Mouse (Mus musculus): Measurements from ENCODE around the gene Slc25a11.

Gene Slc25a11

DNA sequence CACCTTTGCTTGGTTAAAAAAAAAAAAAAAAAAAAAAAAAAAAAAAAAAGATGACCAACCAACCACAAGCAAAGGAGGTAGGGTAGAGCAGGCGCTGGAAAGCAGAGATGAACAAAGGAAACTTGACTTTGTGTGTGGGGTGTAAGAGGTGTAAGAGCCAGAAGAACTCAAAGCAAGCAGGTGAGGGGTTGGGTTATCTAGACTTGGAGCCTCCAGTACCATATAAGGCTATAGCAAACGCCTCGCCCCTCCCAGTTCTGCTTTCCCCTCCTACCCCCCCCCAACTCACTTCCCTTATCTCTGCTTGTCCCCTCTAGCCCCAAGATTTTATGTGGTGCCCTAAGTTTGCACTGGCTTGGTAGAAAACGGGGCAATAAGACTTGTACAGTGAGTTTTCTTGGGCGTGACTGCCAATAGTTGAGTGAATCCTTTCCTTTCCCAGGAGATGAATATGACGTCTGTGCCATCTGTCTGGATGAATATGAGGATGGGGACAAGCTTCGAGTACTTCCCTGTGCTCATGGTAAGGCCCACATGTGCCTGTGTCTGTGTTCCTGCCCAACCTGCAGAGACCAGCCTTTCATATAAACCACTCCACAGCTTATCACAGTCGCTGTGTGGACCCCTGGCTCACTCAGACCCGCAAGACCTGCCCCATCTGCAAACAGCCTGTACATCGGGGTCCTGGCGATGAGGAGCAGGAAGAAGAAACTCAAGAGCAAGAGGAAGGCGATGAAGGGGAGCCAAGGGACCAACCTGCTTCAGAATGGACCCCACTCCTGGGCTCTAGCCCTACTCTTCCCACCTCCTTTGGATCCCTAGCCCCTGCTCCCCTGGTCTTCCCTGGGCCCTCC lies 3.3 kb upstream of the Slc25a11 start:
- no peak for DNase-seq (ENCODE audit: low spot score)

DNA sequence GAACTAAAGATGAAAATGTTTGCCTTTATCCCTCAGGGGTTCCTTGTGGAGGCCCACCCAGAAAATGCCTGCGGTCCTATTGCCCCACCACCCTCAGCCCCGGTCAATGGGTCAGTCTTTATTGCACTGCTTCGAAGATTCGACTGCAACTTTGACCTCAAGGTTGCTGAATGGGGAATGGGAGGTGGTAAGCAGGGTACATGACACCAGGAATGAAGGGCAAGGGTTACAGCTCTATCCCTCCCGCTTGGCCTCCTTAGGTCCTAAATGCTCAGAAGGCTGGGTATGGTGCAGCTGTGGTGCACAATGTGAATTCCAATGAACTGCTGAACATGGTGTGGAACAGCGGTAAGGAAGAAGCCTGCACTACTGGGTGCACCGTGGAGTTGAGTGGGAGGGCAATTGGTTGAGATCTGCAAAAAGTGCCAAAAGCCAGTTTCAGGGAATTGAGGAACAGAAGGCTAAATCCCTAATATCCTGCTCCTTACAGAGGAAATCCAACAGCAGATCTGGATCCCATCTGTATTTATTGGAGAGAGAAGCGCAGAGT lies 2.0 kb upstream of the Slc25a11 start:
- DNase-seq (ENCODE audit: low spot score): no peak

DNA sequence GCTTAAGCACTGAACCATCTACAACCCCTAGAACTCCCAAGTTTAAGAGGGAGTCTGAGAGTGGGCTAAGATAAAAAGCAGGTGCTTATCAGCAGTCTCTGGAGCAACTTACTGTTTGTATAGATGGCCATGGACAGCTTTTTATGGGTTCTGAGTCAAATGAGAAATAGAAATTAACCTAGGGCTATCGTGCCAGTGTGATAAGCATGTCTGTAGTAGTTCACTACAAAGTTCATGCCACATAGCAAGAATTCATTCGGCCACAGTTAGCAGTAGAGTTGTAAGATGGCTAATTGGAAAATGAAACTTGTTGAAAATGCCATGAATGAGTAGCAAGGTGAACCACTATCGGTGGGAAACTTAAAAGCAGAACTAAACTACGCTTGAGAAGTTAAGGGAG lies 1.2 kb upstream of the Slc25a11 start:
- no peak for DNase-seq (ENCODE audit: low spot score)

DNA sequence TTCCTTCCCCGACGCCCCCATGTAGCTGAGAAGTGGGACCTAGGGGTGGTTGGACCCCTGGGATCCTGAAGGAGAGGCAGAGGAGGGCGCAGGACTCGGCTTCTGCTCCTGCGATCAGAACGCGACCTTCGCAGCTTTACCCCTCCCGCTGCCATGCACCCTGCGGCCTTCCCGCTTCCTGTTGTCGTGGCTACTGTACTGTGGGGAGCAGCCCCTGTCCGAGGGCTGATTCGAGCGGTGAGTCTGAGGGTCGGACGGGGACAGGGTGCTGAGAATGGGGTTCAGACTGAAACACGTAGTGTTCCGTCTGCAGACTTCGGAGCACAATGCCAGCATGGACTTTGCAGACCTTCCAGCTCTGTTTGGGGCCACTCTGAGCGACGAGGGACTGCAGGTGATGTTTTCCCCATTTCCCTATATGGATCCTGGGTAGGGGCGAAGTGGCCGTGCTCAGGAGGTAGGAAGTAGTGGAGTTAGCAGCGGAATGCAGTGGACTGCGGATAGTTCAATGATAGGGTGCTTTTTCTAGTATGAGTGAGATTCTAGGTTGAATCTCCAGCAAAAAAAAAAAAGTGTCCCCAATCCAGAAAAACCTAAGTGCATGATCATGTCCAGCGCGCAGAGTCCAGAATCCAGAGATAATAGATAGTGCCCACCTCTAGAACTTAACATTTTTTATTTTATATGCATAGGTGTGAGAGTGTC lies 589 bp upstream of the Slc25a11 start:
- no peak for DNase-seq (ENCODE audit: low spot score)

DNA sequence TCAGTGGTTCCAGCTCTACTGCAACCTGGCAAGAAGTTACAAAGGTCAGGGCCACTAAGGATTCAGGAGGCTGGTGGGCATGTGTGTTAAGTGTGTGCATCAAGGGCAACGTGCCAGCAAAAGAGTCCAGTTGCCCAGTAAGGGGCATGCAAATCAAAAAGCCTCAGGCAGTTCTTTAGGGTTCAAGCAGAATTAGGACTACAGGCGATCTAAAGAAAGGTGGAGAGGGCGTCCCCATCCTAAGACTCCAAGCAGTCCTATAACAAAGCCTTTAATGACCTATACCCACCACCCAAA lies 1.1 kb downstream of the Slc25a11 start:
- DNase-seq (ENCODE audit: low spot score): no peak

DNA sequence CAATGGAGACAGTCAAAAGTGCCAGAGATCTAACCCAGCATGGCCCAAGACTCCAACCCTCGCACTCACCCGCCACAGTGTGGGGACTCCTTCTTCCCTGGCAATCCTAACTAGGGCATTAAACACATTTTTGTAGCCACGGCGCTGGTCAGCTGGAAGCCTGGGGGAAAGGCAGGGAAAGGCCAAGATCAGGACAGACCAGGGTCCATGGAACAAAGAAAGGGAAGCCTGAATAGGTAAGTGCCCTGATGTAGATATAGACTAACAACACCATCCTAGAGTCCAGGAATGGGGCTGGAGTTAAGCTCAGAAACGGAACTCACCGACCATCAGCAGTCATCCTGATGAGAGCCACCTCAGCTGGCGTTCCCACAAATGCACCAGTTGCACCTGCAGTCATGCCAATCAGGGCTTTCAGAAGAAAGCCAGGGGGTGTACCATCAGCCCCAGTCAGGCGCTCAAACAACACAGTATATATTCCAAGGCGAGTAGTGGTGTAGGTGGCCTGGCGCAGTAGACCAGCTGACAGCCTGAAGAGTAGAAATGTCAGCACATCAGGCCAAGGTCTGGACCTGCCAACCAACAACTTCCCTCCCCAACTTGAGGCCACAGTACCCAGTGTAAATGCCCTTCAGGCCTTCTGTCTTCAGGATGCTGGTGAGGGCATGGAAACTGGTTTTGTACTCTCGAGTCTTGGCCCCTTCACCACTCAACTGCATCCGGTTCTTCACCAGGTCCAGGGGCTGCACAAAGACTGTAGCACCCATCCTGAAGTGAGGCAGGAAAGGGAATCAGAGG lies 1.6 kb downstream of the Slc25a11 start:
- DNase-seq (ENCODE audit: low spot score): no peak

DNA sequence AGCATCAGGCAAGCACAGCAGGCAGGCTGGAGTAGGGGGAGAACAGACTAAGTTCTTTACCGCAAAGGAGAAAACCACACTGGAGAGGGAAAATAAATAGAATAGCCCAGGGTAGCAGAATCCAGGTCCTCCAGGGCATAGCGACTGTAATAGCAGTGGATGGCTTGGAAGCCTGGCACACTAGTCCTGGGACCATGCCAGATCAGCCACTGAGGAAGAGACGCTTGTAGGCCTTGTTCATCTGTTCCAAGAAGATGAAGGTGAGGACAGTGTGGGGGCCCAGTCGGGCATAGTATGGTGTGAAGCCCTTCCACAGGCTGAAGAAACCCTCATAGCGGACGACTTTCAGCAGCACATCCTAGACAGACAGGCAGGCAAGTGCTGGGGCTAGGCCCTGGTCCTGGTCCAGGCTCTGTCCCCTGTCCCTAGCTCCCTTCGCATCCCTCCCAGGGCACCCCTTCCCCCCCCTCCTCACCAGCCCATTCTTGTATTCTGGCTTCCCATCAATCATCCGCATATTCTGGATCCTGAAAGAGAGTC lies 2.6 kb downstream of the Slc25a11 start:
- DNase-seq (ENCODE audit: low spot score): no peak

DNA sequence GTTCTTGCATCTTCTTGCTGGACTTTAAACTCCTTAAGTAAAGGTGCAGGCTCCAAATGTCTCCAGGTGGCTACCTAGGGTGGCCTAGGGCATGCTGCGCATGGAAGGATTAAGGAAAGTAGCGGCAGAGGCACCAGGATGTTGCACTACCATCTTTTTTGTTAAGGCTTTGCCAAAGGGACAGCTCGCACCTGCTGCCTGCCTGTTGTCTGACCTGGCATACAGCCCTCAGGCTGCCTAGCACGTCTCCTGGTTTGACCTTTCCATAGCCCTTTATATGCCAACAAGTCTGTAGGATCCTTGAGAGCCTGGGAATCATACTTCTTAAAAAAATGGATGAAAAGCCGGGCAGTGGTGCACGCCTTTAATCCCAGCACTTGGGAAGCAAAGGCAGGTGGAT lies 4.2 kb downstream of the Slc25a11 start:
- no peak for DNase-seq (ENCODE audit: low spot score)

DNA sequence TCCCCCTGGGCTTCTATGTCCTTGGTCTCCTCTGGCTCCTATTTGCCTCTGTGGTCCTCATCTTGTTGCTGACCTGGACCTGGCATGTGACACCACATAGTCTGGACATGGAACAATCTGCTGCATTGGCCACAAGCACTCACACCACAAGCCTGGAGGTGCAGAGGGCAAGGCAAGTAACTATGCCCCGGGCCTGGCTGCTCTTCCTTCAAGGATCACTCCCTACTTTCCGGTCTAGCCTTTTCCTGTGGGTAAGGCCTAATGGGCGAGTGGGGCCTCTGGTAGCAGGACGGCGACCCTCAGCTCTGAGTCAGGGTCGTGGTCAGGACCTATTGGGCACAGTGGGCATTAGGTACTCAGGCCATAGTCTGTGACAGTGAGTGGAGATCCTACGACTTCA lies 6.0 kb downstream of the Slc25a11 start:
- no peak for DNase-seq (ENCODE audit: low spot score)

DNA sequence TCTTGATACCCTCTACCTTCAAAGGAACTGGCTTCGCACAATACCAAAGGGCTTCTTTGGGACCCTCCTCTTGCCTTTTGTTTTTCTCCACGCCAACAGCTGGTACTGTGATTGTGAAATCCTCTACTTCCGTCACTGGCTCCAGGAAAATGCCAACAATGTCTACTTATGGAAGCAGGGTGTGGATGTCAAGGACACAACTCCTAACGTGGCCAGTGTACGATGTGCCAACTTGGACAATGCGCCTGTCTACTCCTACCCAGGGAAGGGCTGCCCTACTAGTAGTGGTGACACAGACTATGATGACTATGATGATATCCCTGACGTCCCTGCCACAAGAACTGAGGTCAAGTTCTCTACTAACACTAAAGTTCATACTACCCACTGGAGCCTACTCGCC lies 7.3 kb downstream of the Slc25a11 start:
- no peak for DNase-seq (ENCODE audit: low spot score)

DNA sequence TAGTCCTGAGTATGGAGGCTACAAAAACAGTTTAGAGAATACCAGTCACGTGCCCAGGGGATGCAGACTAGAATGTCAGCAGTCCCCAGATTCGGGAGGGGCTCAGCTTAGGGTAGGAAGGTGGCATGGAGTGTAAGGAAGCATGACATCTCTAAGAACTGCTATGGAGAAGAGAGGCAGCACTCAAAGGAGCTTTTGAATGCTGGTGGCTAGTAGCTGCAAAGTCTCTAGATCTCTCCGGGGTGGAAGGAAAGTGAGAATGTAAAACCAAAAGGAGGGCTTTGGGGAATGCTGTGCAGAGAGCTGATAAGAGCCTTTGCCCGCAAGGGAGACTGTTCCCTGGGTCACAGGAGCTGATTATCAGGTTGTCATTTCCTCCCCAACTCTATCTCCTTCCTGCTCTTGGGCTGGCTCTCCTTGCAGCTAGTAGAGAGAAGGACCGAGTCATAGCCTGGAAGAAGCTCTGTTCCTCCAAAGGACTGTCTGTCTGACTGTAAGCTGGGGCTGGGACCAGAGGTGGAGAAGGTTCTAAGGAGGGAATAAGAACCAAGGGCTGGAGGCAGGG lies 8.5 kb downstream of the Slc25a11 start, which contains the start of gene Gp1ba:
Gp1ba (plus strand) TSS at position 409 of the 565 bp plus-strand sequence.
- DNase-seq (ENCODE audit: low spot score): no peak

DNA sequence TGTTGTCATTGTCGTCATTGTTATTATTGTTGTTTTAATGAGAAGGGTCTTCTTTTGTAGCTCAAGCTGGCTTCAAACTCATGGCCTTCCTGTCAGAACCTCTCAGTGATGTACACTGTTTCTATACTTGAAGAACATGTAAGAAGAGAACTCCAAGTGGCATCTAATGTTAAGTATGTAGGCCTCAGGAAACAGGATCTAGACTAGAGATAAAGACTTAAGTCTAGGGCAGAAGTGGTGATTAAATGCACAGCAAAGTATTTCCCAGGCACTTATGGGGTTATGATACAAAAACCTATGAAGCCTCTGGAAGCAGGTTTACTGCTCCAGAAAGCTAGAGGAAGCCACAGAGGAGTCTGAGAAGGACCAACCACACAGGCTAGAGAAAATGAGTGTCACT lies 9.0 kb downstream of the Slc25a11 start:
- DNase-seq (ENCODE audit: low spot score): no peak

DNA sequence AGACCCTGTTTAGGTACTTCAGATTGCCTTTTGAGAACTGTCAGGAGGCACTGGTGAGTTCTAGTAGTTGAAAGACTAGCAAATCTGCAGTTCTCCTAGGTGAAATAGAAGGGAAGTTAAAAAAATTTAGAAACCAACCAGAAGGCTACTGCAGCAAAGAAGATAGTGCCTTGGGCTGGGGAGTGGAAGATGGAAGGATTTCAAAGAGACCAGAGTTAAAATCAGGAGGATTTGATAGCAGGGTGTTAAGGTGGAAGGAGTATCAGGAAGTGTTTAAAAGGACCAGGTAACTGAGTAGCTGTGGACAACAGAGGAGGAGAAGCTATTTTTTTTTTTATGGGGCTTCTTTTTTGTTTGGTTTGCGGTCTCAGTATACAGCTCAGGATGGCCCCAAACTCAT lies 9.5 kb downstream of the Slc25a11 start:
- no peak for DNase-seq (ENCODE audit: low spot score)

DNA sequence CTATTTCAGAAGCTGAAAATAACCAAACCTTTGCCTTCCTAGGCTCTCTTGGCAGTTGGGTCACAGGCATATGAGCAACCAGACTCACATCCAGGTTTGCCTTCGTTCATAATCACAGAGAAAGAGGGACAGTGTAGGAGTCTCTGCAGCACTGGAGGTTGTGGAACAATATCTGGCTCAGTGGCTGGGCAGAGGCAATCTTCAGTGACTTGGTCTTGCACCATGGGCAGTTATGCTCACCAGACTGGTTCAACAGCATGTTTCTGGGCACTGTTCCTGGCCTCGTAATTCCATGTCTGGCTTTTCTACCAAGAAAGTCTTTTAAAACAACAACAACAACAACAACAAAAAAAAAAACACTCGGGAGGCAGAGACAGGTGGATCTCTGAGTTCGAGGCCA lies 11.7 kb downstream of the Slc25a11 start:
- no peak for DNase-seq (ENCODE audit: low spot score)

DNA sequence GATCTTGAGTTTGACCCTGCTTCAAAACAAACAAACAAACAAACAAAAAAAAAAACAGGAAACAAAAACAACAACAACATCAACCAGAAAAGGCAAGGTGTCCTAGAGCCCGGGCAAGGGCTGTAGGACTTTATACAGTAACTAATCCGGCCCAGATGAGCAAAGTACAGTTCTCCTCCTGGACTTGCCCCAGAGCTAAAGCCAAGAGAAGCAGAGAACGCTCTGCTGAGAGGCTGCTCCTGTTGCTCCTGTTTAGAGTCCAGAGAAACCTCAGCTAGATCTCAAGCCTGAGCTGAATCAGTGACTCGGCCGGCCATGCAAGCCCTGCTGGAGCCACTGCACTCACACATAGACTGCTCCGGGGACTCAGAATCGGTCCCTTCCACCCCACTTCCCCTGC lies 17.1 kb downstream of the Slc25a11 start:
- DNase-seq (ENCODE audit: low spot score): no peak

DNA sequence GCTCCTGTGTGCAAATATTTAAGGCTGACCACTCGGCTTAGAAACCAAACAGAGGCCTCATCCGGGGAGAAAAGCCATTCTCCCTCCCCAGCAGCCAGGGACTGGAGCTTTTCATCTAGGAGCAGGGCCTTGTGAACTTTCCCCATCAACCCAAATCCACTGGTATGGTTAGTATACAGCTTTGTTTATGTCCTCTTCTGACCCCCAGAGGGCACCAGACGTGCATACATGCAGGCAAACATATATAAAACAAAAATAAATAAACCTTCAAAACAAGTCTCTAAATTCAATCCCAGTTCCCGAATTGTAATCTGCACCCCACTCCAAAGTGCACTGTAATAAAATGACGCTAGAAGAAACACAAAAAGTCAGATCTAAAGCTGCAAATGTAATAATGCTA lies 17.7 kb downstream of the Slc25a11 start:
- no peak for DNase-seq (ENCODE audit: low spot score)

DNA sequence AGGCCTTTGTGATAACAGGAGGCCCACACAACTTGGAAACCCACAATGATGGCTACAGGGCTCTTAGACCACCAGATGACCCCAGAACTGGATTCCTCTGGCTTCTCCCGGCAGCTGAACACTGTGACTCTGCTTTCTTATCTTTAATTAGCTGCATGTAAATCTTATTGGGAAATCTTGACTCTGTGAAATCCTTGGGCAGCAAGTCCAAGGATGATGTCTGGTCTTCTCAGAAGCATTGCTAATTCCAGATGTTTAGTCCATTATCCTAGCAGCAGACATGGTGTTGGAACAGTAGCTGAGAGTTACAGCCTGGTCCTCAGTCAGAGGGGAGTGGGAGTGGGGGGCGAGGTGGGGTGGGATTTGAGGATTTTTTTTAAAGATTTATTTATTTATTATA lies 18.8 kb downstream of the Slc25a11 start:
- DNase-seq (ENCODE audit: low spot score): no peak

DNA sequence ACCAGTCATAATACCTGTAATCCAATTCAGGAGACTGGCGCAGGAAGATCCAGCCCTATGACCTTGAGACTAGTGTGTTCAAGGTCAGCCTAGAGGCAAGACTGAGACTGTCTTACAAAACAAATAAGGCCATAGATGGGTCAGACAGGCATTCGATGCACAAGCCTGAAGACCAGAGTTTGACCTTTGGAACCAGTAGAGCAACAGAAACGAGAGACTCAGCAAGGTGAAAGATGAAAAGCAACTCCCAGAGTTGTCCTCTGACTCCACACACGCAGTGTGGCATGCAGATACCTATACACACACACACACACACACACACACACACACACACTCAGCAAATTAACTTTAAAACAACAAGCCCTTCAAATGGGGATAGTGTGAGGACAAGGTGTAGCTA lies 20.4 kb downstream of the Slc25a11 start:
- DNase-seq (ENCODE audit: low spot score): no peak

DNA sequence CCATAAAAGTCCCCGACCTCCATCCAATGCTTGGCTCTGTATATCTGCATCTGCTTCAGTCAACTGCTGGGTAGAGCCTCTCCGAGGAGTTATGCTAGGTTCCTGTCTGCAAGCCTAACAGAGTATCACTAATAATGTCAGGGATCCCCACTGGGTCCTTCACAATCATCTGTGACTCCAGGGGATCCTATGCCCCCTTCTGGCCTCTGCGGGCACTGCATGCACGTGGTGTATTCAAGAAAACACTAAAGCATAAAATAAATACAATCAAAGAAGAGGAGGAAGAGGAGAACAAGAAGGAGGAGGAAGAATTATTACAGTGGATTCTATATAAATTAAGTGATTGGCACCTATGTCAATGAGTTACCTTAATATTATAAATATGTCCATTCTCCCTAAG lies 21.8 kb downstream of the Slc25a11 start:
- no peak for DNase-seq (ENCODE audit: low spot score)

DNA sequence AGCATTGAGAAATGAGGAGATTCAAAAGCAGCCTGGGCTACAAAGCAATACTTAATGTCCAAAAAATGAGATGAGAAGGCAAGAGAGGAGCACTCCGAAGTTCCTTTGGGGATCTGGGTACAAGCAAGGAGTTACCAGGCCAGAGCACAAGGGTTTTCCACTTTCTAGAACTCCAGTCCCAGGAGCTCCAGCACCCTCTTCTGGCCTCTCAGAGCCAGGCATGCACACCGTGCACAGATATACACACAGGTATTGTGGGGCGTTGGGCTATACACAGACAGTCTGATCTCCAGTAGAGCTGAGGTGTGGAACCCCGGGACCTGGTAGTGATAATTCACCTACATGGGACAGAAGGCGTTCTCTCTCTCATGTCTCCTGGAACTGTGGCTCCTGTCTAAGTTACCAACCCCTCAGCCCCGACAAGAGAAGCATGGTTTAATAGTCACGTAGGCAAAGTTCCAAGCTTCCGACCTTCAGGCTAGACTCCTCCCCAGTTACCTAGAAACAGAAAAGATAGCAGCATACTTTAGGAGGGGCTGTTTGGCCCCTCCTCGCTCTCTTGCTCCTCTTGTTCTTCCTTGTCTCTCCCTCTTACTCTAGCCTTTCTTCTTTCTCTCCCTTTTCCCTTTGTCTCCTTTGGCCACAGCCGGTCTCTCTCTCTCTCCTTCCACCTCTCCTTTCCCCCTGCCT lies 24.1 kb downstream of the Slc25a11 start:
- DNase-seq (ENCODE audit: low spot score): no peak

Measured in urinary bladder, postnatal 10 days (tissue).